Mouse (Mus musculus) lung, adult 18-20 months (tissue): ENCODE results near the gene Epsti1.
"Not testable (repeated sequence)": the region's sequence is repeated elsewhere in the genome, so short reads cannot be mapped to it uniquely, and the experiment has no call there.

ENCODE experiments used
- DNase-seq, 2 experiments: peaks; one replicate each; pipeline ENCODE4 v3.0.0; 2022; ENCODE audit warnings: mixed read lengths in 2 of 2

The Epsti1 gene

GRCm38 (mm10) chr14:77904171-77904762, at the start of gene Epsti1:
TSS of gene Epsti1 (plus strand) at chr14:77904239.
- peak; percentile 6 to 10 for DNase-seq

- DNase-seq: no peak
Observed at GRCm38 (mm10) chr14:77859894-77860293, 44.1 kb upstream of the Epsti1 start.

- no peak for DNase-seq
Observed at GRCm38 (mm10) chr14:77860841-77861560, 43.0 kb upstream of the Epsti1 start.

- no peak for DNase-seq
Observed at GRCm38 (mm10) chr14:77864051-77864450, 40.0 kb upstream of the Epsti1 start.

GRCm38 (mm10) chr14:77864510-77864909, 39.5 kb upstream of the Epsti1 start:
- no peak for DNase-seq

- no peak for DNase-seq
Observed at GRCm38 (mm10) chr14:77867601-77868000, 36.4 kb upstream of the Epsti1 start.

GRCm38 (mm10) chr14:77870926-77871325, 33.1 kb upstream of the Epsti1 start:
- DNase-seq: no peak

- no peak for DNase-seq
Observed at GRCm38 (mm10) chr14:77871380-77871975, 32.6 kb upstream of the Epsti1 start.

GRCm38 (mm10) chr14:77874304-77875241, 29.5 kb upstream of the Epsti1 start, which contains the start of gene Dnajc15:
TSS of gene Dnajc15 (minus strand) at chr14:77875125.
- DNase-seq: peak; percentile 86 to 87

GRCm38 (mm10) chr14:77876199-77876598, 27.8 kb upstream of the Epsti1 start:
- DNase-seq: no peak

GRCm38 (mm10) chr14:77877876-77878275, 26.2 kb upstream of the Epsti1 start:
- not testable (repeated sequence) for DNase-seq

GRCm38 (mm10) chr14:77881998-77882397, 22.0 kb upstream of the Epsti1 start:
- no peak for DNase-seq

GRCm38 (mm10) chr14:77882669-77883068, 21.4 kb upstream of the Epsti1 start:
- no peak for DNase-seq

GRCm38 (mm10) chr14:77886376-77886775, 17.7 kb upstream of the Epsti1 start:
- no peak for DNase-seq

GRCm38 (mm10) chr14:77886941-77887340, 17.1 kb upstream of the Epsti1 start:
- DNase-seq: no peak

GRCm38 (mm10) chr14:77889911-77890310, 14.1 kb upstream of the Epsti1 start:
- no peak for DNase-seq

GRCm38 (mm10) chr14:77895951-77896350, 8.1 kb upstream of the Epsti1 start:
- no peak for DNase-seq

GRCm38 (mm10) chr14:77902541-77902940, 1.5 kb upstream of the Epsti1 start:
- no peak for DNase-seq

- no peak for DNase-seq
Observed at GRCm38 (mm10) chr14:77905466-77905865, 1.4 kb downstream of the Epsti1 start.

GRCm38 (mm10) chr14:77906586-77906985, 2.5 kb downstream of the Epsti1 start:
- no peak for DNase-seq

- DNase-seq: no peak
Observed at GRCm38 (mm10) chr14:77915776-77916175, 11.7 kb downstream of the Epsti1 start.

- no peak for DNase-seq
Observed at GRCm38 (mm10) chr14:77921641-77922040, 17.6 kb downstream of the Epsti1 start.
